Mouse (Mus musculus) megakaryocyte, embryonic 14.5 days (primary cell): ENCODE measurements at regions not wholly inside any gene's neighbourhood (a gene's known extent, or its start where the extent isn't known, plus 50 kb on each side); places are given as distances from the start of the nearest gene placed in this dataset.

Experiments
- FLI1 ChIP-seq: IDR thresholded peaks from 2 replicates; pipeline ENCODE4 v1.6.1; 2012; ENCODE audit warnings: low read length, inconsistent platforms, mixed read lengths
- GATA1 ChIP-seq: IDR thresholded peaks from 3 replicates; pipeline ENCODE4 v1.6.1; 2012; ENCODE audit warnings: mixed read lengths, low read length, inconsistent platforms, borderline replicate concordance

- TF ChIP-seq GATA1 = no peak
- TF ChIP-seq FLI1 = no peak
These were observed 275.6 kb downstream of the Dhx15 start for GRCm38 (mm10) chr5:51914731-51915130.
